Mouse (Mus musculus) testis, postnatal 10 days (tissue): Measurements from ENCODE around the gene Nrde2.

Experiments used
- DNase-seq: peaks from one replicate; pipeline ENCODE4 v3.0.0; 2021; ENCODE audit warnings: low spot score

The Nrde2 gene

DNA sequence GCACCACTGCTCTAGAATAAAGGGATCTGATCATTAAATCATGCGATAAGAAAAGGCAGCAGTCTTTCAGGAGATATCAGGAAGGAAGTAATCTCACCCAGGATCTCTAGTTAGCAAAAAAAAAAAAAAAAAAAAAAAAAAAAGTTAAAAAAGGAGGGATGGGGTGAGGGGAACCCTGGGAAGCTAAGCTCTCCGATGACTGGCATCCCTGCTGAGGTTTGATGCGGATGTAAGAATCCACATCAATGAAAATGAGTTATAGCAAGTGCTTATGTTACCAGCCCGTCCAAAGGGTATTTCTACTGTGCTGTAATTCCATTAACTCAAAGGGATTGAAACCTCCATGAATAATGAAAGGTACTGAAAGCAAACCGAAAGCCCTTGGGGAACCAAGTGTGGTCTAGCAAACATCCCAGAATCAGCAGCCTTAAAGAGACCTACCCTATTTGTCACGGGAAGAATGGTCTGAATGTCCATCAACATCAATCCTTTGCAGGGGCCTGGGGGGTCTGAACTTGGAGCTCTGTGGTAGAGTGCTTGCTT lies 19.5 kb upstream of the Nrde2 start:
- no peak for DNase-seq

DNA sequence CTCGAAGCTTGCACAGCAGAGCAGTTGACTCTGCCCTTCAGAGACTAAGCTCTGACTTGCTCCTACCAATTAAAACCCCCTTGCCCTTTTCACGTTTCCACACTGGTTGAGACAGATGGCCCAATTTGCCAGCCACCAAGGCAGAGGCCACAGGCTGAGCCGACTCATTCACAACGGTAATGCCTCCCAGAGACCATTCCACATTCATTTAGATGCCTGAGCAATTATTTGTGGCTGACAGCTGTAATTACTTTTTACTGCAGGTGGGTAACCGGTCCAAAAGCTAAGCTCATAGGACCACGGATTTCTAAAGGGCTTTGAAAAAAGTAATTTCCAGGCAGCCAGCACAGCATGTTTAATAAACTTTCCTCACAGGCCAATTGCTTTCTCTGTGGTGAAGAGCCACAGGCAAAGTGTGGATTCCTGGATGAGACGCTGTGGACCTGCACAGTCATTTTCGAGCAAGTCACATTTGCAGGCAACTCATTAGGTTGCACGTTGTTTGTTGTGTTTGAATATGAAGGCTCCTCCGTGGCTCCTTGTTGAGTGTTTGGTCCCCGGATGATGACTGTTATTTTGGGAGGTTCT lies 17.1 kb upstream of the Nrde2 start:
- DNase-seq: no peak

DNA sequence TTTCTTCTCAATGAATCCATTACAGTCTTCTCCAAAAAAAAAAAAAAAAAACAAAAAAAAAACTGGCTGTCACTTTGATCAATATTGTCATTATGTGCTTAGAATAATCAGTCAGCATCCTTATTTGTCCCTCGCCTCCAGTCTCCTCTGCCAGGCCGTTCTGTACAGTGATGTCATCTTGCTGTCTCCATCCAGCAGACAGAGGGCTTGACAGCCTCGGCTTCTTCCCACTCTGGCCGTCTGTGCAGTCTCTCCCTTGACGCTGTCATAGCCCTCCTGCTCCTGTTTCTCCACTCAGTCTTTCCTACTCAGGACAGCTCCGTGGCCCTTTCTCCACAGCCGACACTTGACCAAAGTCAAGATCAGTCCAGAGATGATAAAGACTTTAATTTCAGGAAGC lies 13.0 kb upstream of the Nrde2 start:
- DNase-seq: no peak

DNA sequence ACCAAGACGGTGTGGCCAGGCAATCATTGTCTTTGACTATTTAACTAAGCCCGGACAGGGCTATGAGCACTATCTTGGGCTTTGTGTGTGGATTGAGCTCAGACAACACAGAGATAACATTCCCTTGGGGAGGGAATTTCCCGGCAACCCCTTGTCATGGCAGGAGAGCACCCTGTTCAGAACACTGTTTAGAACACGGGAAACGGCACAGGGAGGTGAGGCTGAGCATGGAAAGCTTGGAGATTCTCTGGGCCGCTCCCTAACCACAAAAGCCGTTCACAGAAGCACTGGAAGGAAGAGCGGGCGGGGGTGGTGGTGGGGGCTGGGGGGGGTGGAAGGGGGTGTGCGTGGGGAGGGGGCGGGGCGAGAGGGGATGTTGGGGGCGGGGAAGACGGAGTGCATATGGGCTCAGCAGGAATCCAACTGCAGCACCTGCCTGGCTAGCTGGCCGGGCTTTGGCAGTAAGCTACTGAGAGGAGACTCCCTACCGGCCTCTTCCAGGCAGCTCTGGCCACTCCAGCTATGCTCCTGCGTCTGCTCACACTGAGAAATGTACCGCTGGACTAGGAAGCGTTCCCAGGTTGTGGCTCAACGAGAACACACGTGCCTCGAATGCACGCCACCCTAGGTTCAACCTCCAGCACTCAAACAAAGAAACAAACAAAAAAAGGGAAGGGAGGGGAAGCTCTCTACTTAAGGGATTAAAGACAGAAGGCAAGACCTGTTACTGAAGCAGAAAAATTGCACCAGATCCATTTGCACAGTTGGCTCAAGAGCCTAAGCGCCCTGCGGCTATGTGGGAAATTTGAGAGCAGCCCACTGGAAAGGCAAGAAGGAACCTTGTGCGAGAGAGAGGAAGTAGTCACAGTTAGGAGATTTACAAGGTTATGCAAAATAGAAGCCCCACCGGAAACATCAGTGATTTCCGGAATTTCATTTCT lies 8.7 kb upstream of the Nrde2 start:
- DNase-seq: no peak

DNA sequence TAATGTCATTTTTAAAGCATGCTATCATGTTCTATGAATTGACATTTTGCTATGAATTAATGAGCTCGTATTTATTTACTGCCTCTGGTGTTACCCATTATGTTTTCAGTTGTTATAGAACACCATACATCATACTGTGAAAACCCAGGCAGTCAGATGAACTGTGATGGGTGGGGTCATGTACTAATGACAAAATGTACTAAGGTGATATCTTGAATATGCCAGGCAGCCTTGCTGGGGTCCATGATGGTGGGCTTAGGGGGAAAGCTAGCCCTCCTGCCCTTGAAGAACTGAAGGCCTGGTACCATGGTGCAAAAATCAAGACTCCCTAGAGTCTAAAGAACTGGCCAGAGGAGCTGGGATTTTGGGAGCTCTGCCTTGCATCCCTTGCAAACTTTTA lies 8.0 kb upstream of the Nrde2 start:
- DNase-seq: no peak

DNA sequence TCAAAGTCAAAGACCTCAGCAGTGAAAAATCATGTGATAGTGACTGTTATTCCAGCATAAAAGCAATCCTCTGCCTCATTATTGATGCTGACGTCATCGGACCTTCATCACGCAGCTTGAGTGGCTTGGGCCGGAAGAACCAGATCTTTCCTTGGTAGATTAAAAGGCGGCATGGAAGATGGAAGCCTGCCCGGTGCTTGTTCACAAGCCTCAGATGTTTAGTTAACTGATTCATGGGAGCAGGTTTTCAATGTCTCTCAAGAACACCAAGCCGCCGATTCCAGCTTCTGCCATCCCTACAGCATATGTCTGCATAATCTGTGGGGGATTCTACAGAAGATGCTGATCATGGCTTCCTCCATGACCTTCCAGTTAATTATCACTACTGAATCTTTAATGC lies 7.5 kb upstream of the Nrde2 start:
- DNase-seq: no peak

DNA sequence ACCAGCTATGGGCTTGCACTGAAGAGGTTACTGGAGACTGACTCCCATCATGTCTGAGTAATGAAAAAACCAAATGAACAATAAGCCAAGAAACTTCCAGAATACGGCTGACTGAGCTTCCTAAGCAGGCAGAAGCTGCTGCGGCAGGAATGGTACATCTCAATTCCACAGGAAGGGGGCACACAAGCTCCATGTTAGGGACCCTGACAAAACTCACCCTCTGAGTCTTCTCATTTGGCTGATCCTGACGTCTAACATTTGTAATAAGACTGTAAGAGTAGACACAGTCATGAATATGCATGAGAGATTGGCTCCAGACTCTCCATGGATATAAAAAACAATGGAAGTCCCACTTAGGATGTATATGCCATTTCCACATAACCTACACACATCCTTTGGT lies 6.7 kb upstream of the Nrde2 start:
- DNase-seq: peak; percentile 61

DNA sequence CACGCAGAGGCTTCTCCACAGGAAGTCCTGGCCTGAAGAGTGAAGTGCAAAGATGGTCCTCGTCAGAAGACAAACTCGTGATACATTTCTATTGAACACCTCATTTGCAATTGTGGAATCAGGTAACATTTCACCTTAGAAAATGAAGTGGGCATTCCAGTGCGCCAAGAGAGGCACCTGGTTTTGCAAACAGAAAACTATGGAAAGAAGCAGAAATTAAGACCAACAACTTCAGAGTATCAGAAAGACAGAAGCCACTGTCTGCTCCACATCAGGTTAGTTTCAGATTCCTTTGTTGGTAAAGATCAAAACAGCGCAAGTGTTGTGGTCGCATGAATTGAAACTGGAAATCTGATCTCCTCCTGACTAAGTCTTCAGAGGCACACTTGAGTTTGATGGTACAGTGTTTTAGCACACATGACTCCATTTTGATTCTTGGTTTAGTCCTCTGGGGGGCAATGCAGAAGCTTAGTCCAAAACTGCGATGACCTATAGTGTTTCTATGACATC lies 5.6 kb upstream of the Nrde2 start:
- DNase-seq: no peak

DNA sequence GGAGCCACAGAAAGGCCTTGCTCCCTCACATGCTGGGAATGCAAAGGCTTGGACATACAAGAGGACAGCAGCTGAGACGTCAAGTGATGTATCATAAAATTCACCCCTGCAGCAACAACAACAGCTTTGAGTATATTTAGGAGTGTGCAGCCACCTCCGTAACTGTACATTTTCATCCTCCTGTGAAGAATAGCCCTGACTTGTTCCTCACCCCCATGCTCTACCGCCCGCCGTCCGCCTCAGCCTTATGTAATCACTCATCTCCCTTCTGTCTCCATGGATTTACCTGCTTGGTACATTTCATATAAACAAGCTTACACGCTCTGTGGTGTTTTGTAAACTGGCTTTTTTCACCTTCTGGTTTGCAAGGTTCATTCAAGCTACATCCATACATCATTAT lies 7.0 kb downstream of the Nrde2 start:
- DNase-seq: no peak

DNA sequence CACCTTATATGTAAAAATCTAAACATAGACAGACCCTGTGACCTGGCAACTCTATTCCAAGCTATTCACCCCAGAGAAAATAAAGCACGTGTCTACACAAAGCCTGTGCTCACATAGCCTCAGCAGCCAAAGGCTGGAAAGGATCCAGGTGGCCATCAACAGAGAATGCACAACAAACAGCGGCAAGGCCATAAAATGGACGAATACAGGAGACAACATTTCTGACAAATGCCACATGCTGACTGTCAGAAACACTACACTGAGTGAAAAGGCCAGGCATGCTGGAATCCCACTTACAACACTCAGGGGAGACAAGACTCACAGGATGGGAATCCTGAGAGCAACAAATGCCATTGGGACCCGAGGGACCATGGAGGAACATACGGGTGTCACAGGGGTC lies 15.2 kb downstream of the Nrde2 start:
- DNase-seq: no peak

DNA sequence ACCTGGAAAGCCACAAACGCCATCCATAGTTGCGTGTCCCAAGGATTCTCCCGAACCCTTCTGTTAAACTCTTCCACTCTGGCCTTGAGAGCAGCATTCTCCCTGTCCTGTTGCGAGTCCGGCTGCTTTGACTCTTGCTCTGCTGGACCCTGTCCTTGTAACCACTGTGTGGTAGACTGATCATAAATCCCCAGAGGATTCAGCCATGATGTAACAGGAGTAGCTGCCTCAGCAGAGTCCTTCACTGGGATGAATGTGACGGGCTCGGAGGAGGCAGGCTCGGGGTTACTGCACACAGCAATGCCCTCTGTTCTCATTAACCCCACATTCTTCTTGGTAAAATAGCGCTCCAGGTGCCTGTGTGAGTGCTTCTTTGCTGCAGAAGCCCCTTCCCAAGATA lies 15.7 kb downstream of the Nrde2 start:
- DNase-seq: no peak

DNA sequence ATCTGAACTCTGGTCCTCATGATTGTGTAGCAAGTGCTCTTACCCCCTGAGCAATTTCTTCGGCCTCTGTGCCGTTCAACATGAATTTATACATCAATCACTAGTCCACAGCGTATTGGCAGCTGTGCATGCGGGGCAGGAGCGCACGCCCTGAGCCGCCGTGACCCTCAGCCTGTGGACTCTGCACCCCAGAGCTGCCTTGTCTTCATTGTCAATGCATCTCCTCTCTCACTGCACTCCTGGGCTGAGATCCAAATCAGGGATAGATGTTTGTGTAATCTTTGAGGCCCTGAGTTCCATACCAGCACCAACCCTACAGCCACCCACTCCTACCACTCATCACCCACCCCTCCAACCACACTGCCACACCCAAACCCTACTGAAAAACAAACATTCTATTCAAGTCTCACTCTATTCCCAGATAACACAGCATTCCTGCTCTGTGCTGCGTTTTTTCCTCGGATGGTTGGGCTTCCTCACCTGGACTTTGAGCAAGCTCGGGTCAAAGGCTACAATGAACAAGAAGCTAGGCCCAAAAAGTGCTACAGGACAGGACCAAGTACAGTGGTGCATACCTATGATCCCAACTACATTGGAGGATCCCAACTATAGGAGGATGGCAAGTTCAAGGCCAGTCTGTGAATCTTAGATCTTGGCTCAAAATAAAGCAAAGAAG lies 16.5 kb downstream of the Nrde2 start:
- DNase-seq: no peak

DNA sequence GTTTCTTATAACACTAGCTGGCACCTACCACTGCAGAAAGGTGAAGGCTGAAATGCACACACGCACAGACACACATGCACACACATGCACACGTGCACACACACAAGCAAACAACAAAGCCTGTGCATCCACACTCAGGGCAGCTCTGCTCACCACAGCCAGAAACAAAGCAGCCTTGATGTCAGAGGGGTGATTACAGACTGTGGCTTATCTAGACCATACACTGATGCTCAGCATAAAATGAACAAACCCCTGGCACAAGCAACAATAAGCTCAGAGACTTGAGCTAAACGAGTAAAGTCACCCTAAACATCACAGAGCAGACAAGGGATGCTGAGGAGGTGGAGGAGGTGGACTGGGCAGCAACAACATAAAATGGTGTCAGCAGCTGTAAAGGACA lies 24.3 kb downstream of the Nrde2 start:
- DNase-seq: no peak

DNA sequence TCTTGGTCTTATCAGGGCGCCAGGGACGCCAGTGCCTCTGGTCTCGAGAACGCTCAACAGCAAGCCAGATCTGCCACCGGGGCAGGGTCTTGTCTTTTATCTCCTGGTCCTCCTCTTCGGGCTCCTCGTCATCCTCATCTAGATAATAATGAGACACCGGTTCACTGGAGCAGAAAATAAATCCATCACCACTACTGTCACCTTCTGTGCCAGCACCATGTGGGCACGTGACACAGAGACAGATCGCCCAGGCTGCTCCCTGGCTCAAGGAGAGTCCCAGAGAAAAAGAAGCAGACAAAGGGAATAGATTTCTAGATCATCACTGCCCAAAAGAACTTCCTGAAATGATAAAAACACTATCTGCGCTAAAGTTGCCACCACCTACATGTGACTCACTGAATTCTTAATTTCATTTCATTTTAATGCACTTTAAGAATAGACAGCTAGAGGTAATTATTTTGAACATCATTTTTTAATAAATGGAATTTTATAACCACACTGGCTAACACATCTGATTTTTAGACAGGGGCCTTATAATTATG lies 25.0 kb downstream of the Nrde2 start:
- no peak for DNase-seq

DNA sequence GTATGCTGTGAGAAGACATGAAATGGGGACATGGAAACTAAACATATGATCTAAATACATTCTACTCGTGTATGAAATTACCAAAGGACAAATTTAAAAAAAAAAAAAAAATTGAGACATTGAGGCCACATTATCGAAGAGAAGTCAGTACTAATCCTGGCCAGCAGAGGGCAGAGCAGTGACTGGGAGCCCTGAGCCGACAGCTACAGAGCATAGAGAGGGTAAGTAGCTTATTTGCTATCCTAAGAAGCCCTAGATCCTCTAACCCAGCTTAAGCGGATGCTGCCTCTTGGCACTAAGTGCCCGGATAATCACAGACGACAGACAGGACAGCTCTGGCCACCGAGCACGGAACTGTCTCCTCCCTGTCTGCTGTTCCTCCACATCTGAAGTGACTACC lies 27.8 kb downstream of the Nrde2 start:
- peak; percentile 87 for DNase-seq

DNA sequence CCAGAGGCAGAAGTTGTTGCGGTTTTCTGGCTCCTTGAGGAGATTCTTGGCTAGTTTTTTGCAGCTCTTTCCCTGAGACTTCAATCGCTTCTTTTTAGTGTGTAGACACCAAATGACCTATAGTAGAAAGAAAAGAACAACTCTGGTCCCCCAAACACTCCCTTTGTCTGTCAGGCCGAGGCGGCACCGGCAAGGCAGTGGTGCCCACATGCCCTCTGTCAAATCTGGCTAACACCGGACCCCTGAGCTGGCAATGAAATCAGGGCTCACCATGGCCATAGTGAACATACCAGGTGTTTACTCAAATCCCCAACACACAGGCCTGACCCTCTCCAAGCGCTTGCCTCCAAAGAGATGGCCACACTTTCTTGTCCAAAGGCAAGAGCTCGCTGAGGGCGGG lies 28.3 kb downstream of the Nrde2 start:
- no peak for DNase-seq

DNA sequence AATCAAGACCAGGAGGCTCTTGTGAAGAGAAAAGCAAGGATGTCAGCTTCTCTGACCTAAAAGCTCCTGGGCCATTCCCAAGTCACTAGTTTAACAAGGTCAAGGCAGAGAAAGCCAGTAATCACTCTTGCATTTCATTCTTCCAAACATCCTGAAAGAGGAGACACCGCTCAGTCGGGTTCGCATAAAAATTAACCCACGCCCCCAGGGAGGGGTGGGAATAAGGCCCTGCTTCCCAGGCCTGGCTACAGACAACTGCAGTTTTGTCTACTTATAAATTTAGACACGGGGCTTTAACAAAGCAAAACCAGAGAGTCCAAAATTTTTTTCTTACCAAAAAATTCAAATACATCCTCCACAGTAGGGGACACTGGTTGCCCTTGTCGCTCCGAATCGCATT lies 30.5 kb downstream of the Nrde2 start:
- DNase-seq: no peak

DNA sequence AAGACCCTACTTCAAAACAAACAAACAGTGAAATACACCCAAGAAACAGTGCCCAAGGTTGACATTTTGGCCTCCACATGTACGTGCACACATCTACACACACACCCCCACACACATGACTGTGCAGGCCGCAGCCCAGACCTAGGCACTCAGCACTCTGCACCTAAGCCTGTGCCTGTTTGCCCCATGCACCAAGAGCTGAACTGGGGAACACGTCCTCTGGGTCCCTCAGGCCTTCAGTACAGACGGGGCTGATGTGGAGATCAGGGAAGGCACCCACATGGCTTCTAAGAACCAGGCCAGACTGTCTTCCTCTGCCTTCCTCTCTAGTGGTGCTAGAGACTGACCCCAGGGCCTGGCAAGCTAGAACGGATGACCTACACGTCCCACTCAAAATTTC lies 30.9 kb downstream of the Nrde2 start:
- no peak for DNase-seq

DNA sequence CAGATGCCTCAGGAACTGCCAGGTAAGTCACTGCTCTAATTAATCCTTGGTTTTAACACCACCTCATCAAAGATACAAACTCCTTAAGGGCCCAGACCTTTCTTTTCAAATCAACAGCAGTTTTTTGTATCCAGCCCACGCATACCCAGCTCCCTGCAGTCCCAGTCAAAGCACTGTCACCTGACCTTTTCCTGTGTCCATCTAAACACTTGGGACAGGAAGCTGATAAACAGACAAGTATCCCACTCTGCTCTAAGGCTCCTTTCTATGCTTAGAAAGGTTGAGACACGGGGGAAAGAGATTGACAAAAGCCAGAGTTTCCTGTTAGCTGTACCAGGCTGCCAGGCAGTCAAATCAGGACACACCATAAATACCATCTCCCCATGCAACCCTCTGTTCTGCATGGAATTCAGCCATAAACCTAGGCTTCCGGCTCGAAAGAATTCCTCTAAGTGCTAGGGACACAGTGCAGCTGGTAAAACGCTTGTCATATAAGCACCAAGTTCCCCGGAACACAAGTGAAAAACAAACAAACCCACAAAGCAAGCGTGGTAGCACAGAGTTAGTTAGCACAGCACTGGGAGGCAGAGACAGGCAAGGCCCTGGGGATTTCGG lies 31.5 kb downstream of the Nrde2 start:
- DNase-seq: no peak

DNA sequence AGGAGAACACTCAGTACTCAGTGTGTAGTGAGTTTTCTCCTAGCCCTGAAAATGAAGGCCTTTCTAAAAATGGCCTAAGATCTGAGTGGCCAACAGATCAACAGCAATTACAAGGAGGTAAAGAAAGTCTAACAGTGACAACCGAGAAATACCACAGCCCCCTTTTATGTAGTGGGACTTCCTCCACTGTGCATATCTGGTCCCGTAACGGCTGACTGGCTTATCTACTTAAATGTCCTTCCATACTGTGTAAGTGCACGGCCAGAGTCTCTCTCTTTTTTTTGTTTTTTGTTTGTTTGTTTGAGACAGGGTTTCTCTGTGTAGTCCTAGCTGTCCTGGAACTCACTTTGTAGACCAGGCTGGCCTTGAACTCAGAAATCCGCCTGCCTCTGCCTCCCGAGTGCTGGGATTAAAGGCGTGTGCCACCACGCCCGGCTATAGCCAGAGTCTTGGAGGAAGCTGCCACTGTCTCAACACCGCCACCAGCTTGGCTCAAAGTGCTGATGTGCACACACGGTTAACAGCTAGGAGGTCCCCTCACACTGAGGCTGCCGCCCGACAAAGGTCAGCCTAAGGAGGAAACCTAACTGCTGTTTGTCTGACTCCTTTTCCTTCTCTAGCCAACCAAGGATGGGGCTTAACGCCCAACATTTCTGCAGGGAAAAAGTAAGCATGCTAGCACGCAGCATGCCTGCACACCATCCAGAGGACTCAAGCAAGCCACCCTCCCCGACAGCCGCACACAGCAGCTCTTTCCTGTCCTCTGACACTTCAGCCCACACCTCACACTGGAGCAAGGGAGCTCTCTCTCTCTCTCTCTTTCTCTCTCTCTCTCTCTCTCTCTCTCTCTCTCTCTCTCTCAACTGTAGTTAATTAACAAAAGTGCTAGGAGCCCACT lies 32.2 kb downstream of the Nrde2 start:
- no peak for DNase-seq
